Mouse (Mus musculus) cerebellum, postnatal 4 days (tissue): ENCODE data around the gene Zfyve27.

Experiments
- DNase-seq, 2 experiments: peaks; one replicate each; pipeline ENCODE4 v3.0.0; 2022; ENCODE audit warnings: low spot score in 2 of 2, mixed read lengths in 1 of 2

Zfyve27 gene

DNA sequence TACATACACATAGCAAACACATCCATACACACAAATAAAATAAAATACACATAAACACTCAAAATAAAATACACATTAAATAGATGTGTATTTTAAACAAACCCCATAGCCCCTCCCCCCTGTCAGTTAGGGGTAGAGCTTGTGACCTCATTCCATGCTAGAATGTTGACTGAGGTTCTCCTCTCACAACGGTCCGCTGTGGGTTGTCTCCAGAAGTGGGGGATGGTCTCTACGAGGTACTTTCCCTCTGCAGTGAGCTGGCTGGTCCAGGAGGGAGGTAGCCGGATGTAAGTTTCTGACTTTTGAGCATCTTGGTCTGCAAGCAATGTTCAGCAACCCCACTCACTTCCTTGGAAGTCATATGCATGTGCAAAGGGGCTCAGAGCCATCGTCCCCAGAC, at the start of gene Zfyve27:
Gene Zfyve27, plus strand, starts transcription at position 188 of the 400 bp plus-strand sequence.
- no peak for DNase-seq

DNA sequence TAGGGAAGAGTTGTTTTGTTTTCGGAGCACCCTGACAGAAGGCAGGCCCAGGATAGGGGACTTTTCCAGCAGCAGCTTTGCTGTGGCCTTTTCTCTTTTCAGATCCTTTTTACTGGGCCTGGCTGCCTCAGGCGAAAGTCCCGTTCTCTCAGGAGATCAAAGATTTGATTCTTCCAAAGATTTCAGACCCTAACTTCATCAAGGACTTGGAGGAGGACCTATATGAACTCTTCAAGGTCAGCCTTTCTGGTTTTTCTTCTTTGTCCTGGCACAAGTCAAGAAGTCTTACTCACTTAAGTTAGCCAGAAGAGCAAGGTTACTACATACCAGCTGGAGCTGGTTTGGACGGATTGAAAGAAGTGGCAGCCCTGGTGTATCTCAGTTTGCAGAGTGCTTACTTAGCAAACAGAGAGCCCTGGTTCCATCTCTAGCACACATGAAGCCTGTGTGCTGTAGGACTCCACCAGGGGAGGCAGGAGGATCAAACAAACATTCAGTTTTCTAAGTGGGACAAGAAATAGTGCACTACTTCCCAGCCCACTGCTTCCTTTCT, 47.9 kb upstream of the Zfyve27 start:
- DNase-seq, result no peak

DNA sequence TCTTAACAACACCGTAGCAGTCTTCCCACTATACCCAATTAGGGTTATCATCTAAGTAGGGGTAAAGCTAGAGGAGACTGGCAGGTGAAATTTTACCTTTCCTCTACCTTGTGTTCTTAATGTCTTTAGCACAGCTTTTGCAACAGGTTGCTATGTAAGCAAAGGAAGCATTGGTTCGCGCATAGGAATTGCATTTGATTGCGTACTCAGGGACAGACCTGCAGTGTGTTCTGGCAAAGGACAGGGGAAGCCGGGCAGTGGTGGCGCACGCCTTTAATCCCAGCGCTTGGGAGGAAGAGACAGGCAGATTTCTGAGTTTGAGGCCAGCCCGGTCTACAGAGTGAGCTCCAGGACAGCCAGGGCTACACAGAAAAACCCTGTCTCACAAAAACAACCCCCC, 45.6 kb upstream of the Zfyve27 start:
- DNase-seq, result no peak

DNA sequence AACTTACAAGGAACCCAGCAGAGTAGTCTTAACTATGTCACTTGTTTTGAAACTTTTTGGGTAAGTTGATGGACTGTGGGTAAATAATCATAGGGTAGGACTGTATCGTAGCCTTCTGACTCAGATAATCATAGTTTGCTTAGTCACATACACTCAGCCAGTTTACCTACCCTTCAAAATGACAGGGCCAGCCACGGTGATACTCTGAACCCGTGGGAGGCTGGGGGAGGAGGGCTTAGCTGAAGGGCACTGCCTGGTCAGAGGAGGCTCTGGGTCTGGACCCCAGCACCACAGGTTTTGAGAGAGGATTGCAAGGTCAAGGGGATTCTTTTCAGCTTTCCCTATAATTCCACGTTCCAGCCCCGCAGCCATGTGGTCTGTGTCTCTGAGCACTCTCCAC, 45.2 kb upstream of the Zfyve27 start:
- DNase-seq, result no peak

DNA sequence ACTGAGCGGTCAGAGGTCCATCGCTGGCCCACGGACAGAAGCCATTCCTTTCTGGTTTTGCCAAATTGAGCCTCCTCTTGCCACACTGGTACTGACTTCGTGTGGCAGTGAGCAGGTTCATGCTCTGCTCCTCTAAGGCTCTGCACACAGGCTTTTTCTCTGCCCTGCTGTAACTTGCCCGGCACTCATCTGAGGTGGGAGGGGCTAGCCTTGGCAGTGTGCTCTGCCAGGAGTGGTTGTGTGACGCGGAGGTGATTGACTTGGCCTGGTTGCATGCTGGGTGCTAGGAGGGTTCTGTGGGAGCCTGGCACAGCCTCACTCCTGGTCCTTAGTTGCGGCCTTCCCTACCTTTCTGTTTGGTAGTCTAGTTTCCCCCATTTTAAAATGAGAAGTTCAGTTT, 43.3 kb upstream of the Zfyve27 start:
- no peak for DNase-seq

DNA sequence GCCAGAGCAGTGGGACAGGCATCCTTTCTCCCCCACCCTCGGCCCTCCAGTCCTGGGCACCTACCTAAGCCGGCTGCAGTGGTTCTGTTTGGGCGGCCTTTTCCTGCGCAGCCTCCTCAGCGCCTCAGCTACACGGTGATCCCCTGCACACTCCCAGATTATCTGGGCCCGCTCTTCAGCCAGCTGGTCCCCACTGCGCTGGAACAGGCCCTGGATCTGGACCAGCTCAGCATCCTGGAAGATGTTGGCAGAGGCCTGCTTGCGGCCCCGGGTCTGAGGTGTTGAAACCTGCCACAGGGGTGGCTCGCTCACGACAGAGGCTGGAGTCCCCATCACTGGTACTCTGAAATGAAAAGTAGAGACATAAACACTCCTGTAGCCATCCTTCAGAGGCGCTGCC, 39.1 kb upstream of the Zfyve27 start:
- peak in 1 of 2 experiments; percentile 38 for DNase-seq

DNA sequence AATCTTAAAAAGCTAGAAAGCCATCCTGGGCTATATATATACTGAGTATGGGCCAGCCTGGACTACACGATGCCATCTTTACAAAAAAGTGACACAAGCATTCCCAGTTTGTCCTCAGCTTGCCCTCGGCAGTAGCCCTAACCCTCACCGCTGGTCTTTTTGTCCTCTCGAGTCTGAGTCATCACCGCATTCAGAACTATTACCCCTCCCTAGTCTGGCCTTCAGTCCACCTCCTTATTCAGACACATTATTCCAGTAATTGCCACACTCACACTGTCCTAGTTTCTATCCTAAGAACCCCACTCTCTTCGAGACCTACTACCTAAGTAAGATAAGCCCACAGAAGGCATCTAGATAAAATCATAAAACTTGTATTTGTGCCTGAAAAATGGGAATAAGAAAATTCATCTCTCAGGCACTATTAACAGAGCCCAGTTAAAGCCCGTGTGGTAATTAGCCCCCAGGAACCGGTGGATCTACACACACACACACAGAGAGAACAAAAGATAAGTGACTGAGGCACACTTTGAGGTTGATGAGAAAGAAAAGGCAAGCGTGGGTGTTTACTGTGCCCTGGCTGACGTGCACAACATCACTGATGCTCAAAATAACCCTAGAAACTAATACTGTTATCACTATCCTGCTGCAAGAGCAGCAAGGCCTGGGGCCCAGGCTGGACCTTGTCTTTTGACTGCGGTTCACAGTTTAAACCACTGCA, 38.1 kb upstream of the Zfyve27 start:
- DNase-seq, result no peak

DNA sequence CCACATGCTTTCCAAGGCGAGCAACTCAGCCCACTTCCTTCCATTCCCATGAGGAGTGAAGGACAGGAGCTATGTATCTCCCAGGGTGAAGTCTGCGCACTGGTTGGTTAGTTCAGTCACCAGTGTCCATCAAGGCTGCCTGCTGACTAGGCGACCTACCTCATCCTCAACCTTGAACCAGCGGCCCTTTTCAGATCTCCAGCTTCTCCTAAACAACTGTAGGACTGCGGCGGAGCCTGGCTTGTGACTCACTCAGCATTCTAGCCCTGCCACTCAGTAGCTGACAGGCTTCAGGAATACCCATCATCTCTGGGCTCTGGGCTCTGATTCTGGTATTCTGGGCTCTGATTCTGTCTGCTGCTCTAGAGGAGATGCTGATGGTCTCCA, 37.5 kb upstream of the Zfyve27 start:
- no peak for DNase-seq

DNA sequence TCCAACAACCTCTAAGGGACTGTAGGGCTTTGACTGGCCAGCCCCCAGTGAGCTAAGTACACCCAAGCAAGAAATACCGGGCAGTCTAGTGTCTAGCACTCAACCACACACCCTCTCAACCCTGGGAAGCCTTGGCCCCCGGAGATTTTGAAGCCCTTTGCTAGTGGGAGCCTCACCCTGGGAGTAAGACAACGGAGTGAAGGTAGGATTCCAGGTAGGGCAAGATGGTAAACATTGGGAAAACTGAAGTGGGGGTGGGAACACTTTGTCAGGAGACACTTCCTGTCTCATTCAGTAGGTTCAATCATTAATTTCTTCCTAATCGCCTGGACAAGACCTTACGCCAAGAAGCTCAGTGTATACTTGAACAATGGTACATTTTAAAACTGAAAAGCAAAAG, 36.7 kb upstream of the Zfyve27 start:
- no peak for DNase-seq

DNA sequence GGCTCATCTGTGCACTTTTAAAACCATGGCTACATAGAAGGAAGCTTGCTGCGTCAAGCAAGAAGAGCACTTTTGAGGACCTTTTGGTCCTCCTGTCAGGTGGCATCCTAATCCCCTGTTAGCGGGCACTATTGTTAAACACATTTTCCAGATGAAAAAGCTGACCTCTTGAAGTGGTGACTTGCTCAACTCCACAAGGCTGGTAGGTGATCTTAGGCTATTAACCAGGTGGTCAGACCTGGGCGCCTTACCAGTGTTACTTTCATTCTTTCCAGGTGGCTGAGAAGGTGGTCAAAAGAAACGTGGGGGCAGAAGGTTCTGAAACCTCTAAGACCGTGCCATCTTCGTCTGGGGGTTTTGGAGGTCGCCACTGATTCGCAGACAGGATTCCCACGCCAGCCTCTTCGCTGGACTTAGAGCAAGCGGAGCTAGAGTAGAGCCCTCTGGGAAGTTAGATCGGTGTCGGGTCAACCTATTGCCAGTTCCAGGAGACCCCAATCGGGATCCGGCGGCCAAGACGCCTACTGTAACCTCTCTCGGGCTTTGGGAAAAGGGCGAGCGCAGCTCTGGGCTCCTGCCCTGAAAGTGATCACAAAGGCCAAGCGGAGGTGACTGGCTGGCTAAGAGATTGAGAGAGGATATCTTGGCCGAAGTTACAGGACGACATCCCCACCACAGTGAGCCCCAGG, 35.6 kb upstream of the Zfyve27 start:
- DNase-seq, result no peak

DNA sequence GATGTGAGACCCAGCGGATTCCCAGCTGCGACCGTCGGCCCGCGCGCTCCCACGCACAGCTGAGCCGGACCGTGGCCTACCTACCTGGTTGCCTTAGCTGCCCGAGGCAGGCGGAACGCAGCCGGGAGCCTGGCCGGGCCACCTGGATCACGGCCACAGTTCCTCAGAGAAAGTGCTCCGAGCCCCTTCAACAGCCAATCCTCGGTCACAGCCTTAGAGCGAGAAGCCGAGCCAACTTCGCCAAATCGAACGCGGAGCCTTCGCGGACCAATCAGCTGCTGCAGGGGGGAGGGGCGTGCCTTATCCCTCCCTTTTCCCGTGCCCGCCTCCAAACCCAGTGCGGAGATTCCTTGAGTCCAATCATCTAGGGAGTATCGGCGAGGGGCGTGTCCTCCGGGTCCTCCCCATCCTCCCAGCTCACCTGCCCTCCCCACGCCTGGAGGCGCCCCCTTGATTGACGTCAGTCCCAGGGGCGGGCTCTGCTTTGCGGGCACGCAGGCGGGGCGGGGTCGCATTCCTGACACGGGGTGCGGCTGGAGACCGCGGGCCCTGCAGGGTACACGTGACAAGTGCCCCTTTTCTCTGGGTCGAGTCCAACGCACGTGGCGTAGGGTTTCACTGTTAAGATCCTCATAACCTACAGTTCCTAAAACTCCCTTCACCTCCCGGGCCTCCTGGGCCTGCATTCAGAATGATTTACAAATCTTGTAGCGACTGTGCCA, 34.8 kb upstream of the Zfyve27 start, which contains the start of gene Avpi1:
Gene Avpi1, minus strand, starts transcription at position 273 of the 722 bp plus-strand sequence.
- peak; percentile 86 to 89 for DNase-seq

DNA sequence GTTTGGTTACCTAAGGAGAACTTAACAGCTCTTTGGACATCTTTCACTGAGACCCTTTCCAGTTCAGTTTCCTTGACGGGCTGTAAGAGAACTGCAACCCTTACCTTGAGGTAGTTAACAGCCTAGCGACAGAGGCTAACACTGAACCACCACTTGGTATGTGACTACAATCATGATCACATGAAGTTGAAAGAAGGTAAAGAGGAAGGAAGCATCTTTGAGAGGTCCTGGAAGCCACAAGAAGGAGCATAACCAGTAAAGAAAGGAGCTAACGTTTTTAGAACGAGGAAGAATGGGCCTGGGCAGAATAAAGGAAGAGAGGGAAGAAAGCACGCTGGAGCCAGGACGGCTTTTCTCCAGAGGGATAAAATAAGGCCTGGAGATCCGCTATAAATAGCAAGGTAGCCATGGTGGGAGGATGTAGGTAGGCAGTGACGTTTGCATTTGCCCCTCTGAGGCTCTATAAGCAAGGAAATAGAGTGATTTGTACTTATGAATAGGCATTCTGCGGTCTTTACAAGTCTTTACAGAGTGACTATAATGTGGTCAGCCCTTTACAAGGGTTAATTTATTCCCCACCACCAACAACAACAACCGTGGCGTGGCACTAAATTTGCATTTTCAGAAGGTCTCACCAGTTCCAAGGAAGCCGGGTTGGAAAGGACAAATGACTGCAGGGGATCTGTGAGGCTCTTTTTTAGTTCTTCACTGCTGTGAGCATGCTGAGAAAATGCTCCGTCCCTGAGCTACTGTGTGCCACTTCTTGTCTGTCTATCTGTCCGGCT, 34.0 kb upstream of the Zfyve27 start:
- DNase-seq, result no peak

DNA sequence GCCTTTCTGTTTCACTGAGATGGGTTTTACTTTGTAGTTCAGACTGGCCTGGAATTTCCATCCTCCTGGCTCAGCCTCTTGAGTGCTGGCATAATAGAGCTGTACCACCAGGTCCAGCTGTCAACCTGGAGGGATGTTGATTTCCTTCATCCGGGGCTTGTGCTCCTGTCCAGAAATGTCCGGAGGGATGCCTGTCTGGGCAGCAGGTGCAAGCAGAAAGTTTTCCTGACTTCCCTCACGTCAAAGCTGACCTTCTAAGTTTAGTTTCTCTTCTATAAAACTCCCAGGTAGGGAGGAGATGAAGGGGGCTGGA, 33.5 kb upstream of the Zfyve27 start:
- DNase-seq, result no peak

DNA sequence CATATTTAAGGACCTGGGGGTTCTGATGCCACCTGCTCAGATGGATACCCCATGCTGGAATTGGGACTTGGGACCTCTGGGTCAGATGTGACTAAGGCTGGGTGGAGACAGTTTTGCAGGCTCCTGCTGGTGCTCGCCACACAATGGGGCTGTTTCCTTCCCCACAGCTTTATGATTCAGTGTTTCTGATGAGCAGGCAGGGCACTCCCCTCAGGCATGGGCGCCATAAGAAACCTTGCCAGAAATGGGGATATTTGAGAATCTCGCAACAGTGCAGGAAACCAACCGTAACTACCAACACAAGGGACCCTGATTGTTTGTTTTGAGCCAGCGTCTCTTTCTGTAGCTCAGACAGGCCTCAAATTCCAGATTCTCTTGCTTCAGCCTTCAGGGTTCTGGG, 32.6 kb upstream of the Zfyve27 start:
- DNase-seq, result no peak

DNA sequence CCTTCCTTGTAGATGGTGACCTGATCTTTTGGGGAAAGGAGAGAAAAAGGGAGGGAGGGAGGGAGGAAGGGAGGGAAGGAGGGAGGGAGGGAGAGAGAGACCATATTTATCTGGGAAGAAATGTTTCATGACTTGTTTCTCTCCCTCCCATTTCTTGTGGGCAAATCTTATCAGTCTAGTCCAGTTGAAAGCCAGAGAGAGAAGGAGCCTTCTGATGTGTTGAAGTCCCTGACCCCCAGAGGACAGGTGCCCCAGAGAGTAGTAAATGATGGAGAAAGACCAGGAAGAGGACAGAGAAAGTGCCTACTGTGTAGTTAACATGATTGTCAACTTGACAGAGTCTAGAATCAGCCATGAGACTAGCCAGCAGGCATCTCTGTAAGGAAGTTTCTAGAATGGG, 28.7 kb upstream of the Zfyve27 start:
- DNase-seq, result no peak

DNA sequence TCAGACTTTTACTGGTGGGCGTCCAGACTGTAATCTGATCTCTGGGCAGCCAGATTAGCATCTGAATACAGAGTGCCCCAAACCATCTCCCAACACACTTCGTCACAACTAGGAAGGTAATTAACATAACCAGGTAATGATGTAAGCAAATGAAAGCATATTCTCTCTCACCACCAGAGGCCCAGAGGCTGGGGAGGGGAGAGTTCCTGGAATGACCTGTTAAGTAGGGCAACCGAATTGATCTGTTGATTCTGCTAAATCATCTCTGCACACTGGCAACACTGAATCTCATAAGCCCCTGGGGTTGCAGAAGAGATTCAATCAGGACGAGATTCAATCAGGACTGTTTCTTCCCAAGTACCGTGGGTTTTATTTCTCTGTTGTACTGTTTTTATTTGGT, 27.6 kb upstream of the Zfyve27 start:
- no peak for DNase-seq

DNA sequence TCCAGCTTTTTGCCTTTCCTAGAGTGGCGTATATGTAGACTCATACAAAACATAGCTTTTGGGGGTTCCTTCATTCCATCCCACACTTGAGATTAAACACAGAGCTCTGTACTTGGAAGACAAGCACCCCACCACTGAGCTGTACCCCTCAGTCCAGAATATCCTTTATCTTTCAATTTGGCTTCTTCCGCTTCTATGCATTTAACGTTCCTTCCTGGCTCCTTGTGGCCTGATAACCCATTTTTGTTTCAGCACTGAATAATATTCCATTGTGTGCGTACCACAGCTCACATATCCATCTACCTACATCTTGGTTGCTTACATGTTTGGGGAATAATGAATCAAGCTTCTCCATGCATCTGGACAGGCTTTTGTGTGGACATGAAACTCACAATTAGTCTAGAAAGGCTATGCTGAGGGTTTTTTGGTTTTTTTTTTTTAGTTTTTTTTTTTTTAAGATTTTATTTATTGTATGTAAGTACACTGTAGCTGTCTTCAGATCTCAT, 26.5 kb upstream of the Zfyve27 start:
- no peak for DNase-seq

DNA sequence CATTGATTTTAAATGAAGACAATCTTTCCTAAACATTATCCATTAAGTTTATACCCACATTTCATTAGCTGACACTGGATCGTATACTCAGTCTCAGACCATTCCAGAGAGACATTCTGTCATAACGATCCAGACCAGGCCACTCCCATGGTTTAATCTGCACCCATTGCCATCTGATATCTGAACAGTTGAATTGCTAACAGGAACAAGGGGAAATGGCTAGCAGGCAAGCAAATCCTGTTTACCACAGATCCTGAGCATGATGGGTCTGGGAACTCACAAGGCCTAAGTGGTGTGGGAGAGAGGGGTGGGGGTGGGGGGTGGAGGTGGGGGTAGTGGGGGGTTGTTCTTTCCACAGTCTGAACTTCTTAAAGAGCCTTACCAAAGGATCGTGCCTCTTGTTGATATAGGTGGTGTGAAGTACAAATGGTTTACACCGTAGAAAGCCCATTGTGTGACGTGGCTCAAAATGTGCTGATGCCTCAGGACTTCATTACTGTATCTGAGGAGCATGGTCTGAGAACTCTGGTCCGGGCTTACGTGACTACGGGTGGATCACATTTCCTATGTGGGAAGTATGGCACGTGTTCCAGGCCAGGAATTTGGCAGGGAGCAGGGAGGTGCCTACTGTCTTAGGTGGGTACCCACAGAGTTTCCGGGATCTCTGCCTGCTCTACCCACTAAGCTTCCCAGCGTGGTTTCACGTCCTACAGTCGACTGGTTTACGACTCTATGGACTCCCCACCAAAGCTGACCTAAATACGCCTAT, 25.1 kb upstream of the Zfyve27 start:
- no peak for DNase-seq

DNA sequence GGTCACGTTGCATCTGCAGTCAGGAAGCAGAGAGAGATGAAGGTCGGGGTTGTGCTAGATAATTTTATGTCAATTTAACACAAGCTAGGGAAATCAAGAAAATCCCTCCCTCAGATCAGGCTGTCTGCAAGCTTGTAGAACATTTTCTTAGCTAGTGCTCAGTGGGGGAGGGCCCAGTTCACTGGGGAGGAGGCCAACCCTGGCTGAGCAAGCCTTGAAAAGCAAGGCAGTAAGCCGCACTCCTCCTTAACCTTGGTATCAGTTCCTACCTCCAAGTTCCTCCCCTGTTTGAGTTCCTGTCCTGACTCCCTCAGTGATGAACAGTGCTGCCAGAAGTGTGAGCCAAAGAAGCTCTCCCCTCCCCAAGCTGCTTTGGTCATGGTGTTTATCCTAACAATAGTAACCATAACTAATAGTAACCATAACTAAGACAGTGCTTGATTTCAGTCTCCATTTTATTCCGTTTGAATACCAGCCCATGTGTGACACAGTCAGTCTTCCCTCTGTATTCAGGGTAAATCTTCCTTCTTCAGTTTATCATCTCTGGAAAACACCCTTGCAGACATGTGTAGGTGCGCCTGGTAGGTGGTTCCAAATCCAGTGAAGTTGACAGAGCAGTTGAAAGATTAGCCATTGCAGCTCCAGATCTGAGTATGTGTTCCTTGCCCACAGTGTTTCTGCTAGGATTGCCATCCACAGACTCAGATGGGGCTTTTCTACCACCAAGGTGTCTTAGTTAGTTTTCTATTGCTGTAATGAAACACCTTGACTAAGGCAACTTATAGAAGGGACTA, 23.8 kb upstream of the Zfyve27 start:
- DNase-seq, result no peak

DNA sequence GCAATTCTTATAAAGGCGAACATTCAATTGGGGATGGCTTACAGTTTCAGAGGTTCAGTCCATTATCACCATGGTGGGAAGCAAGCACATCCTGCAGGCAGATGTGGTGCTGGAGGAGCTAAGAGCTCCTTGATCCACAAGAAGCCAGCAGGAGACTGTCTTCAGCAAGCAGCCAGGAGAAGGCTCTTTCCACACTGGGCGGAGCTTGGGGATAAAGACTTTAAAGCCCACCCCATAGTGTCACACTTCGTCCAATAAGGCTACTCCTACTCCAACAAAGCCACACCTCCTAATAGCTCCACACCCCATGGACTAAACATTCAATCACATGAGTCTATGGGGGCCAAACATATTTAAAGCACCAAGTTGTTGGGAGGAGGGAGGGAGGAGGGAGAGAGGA, 21.8 kb upstream of the Zfyve27 start:
- DNase-seq, result no peak
